Mouse (Mus musculus) brain, embryonic 14.5 days (tissue): ENCODE results near the gene Glud1.

Experiments
- CTCF ChIP-seq: fragments of 200-500 bp; IDR thresholded peaks from 2 replicates; pipeline ENCODE4 v1.5.1; 2012; ENCODE audit warnings: inconsistent platforms, mild to moderate bottlenecking, moderate library complexity, borderline replicate concordance; ENCODE audit not compliant: insufficient read depth, insufficient read length; ENCODE audit errors: extremely low read depth
- POLR2A ChIP-seq: fragments of 200-500 bp; IDR thresholded peaks from 2 replicates; pipeline ENCODE4 v1.6.1; 2012; ENCODE audit warnings: mild to moderate bottlenecking, inconsistent platforms, borderline replicate concordance; ENCODE audit not compliant: poor library complexity, insufficient read depth, insufficient read length, severe bottlenecking; ENCODE audit errors: extremely low read depth

- TF ChIP-seq CTCF (no peak), POLR2A (no peak)
These were observed 35.3 kb upstream of the Glud1 start for GRCm38 (mm10) chr14:34275225-34275624.
